Mouse (Mus musculus) G1E (cell line): ENCODE results near the gene Lrrc49.

ENCODE experiments used
- CTCF ChIP-seq: IDR thresholded peaks from 2 replicates; pipeline ENCODE4 v1.5.1; 2012; ENCODE audit warnings: low read depth, low read length, inconsistent platforms, mixed read lengths
- GATA1 ChIP-seq: IDR thresholded peaks from 2 replicates; pipeline ENCODE4 v1.6.1; 2012; ENCODE audit warnings: borderline replicate concordance, low read length, inconsistent platforms, mixed read lengths
- GATA2 ChIP-seq: IDR thresholded peaks from 2 replicates; pipeline ENCODE4 v1.6.1; 2012; ENCODE audit warnings: low read depth, low read length, inconsistent platforms, borderline replicate concordance
- POLR2AphosphoS5 ChIP-seq: IDR thresholded peaks from 2 replicates; pipeline ENCODE4 v1.6.1; 2012; ENCODE audit warnings: low read depth, low read length, inconsistent platforms; ENCODE audit not compliant: insufficient replicate concordance
- TAL1 ChIP-seq: conservative IDR thresholded peaks from 2 replicates; pipeline ENCODE4 v1.6.1; 2012; ENCODE audit warnings: low read depth, low read length, inconsistent platforms, mixed read lengths

GRCm38 (mm10) chr9:60693986-60694385 lies 6.0 kb upstream of the Lrrc49 start:
- peak; percentile 31; the same call in 1 of the 2 replicates for TF ChIP-seq CTCF
- TF ChIP-seq TAL1, result no peak
- no peak for TF ChIP-seq GATA1
- no peak for TF ChIP-seq POLR2AphosphoS5
- no peak for TF ChIP-seq GATA2
